Mouse (Mus musculus) spleen, adult 2 months (tissue): ENCODE measurements around the gene Ctu2.

Experiments used
- CTCF ChIP-seq: fragments of 200-500 bp; IDR thresholded peaks from 2 replicates; pipeline ENCODE4 v1.5.1; 2011; ENCODE audit warnings: mild to moderate bottlenecking, inconsistent platforms; ENCODE audit not compliant: insufficient read depth, insufficient read length, insufficient replicate concordance; ENCODE audit errors: extremely low read depth
- POLR2A ChIP-seq: fragments of 200-500 bp; IDR thresholded peaks from 2 replicates; pipeline ENCODE4 v1.6.1; 2011; ENCODE audit warnings: low read depth, low read length, inconsistent platforms

DNA sequence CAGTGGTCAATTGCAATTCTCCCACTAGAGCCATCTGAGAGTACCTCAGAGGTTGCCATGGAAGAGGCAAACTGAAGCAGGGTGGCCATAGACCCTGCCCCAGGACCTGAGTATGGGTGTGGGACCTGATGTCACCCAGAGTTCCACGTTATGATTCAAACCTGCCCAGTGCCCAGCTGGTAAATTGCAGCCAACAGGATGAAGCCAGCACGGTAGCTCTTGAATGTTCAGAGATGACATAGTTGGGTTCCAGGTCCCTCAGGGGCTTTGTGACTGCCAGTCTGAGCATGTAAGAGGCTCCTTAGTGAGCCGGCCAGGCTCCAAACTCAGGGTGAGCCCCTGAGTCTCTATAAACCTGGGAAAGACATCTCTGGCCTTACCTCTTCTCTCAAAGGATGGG, 50.1 kb downstream of the Ctu2 start:
- TF ChIP-seq CTCF (no peak), POLR2A (no peak)
